Mouse (Mus musculus) kidney, adult 2 months (tissue): ENCODE data around the gene Sox18.

ENCODE experiments used
- CTCF ChIP-seq: fragments of 200-500 bp; conservative IDR thresholded peaks from 2 replicates; pipeline ENCODE4 v1.5.1; 2011; ENCODE audit warnings: low read depth, mild to moderate bottlenecking, control low read depth, low read length, moderate library complexity, mixed read lengths; ENCODE audit not compliant: insufficient read depth, insufficient read length
- POLR2A ChIP-seq: fragments of 200-500 bp; IDR thresholded peaks from one replicate; pipeline ENCODE4 v1.6.1; 2011; ENCODE audit warnings: low read depth, low read length, control low read depth

DNA sequence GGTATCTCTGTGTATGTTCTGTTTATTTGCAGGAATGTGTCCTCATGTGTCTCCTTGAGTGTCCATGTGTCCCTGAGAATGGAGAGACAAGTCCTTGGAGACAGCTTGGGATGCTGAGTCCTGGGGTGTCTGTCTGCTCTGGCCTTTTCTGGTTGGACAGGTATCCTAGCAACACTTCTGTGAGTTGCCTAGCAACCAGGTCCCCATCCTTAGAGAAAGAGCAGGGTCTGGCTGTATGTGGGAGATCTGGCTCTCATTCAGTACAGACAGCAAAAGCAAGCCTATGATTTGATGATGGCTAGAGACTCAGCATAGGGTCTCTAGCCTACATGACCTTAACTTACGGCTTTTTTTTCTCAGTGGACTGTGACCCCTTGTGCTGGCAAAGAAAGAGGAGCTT is 42.3 kb upstream of the Sox18 start:
- TF ChIP-seq CTCF (no peak), POLR2A (no peak)
